Mouse (Mus musculus): Measurements from ENCODE around the gene Ccdc12. TPM values are rescaled to one million over a fixed set of nuclear protein-coding genes. Genes with fewer than 3 reads are reported as not detected.

Gene Ccdc12
- polyA plus RNA-seq, 1 experiment: 34.4 TPM

GRCm38 (mm10) chr9:110743456-110744323 is 87.4 kb downstream of the Ccdc12 start:
- H3K4me3 ChIP-seq (ENCODE audit: insufficient read depth, low read length): peak overlapping the region; percentile 73
- TF ChIP-seq CTCF (IDR thresholded peaks at IDR 0.05; ENCODE audit: borderline replicate concordance, insufficient read depth, low read length) (no peak), POLR2A (IDR thresholded peaks at IDR 0.05; ENCODE audit: low read depth, low read length) (no peak)

GRCm38 (mm10) chr9:110745752-110746151 is 89.4 kb downstream of the Ccdc12 start:
- H3K27ac ChIP-seq (ENCODE audit: insufficient read depth, low read length): no peak overlapping the region
- no peak overlapping the region for H3K4me3 ChIP-seq (ENCODE audit: insufficient read depth, low read length)
- no peaks in the 10 kb centered on the region for H3K4me1 ChIP-seq (ENCODE audit: control insufficient read depth, insufficient read depth, low read length)
- TF ChIP-seq POLR2A (IDR thresholded peaks at IDR 0.05; ENCODE audit: low read depth, low read length) (no peak), CTCF (IDR thresholded peaks at IDR 0.05; ENCODE audit: borderline replicate concordance, insufficient read depth, low read length) (no peak)

More at GRCm38 (mm10) chr9:110743456-110744323, 87.4 kb downstream of the Ccdc12 start:
- H3K4me1 ChIP-seq (ENCODE audit: control insufficient read depth, insufficient read depth, low read length): no peaks in the 10 kb centered on the region
- no peak overlapping the region for H3K27ac ChIP-seq (ENCODE audit: insufficient read depth, low read length)

GRCm38 (mm10) chr9:110746238-110746637 is 89.9 kb downstream of the Ccdc12 start:
- Histone ChIP-seq H3K4me3 (ENCODE audit: insufficient read depth, low read length) (no peak overlapping the region), H3K4me1 (ENCODE audit: control insufficient read depth, insufficient read depth, low read length) (no peaks in the 10 kb centered on the region), H3K27ac (ENCODE audit: insufficient read depth, low read length) (no peak overlapping the region)
- no peak for TF ChIP-seq POLR2A (IDR thresholded peaks at IDR 0.05; ENCODE audit: low read depth, low read length)
- no peak for TF ChIP-seq CTCF (IDR thresholded peaks at IDR 0.05; ENCODE audit: borderline replicate concordance, insufficient read depth, low read length)

GRCm38 (mm10) chr9:110746961-110747360 is 90.7 kb downstream of the Ccdc12 start, which contains the start of gene Pth1r:
Pth1r (minus strand) TSS chr9:110747145.
- Histone ChIP-seq H3K4me3 (ENCODE audit: insufficient read depth, low read length) (no peak within 1 kb of the TSS), H3K27ac (ENCODE audit: insufficient read depth, low read length) (no peak within 1 kb of the TSS)
- TF ChIP-seq CTCF (IDR thresholded peaks at IDR 0.05; ENCODE audit: borderline replicate concordance, insufficient read depth, low read length): no peak
- no peak for TF ChIP-seq POLR2A (IDR thresholded peaks at IDR 0.05; ENCODE audit: low read depth, low read length)

GRCm38 (mm10) chr9:110748451-110748850 is 92.1 kb downstream of the Ccdc12 start:
- TF ChIP-seq CTCF (IDR thresholded peaks at IDR 0.05; ENCODE audit: borderline replicate concordance, insufficient read depth, low read length): no peak
- TF ChIP-seq POLR2A (IDR thresholded peaks at IDR 0.05; ENCODE audit: low read depth, low read length): no peak
- H3K4me1 ChIP-seq (ENCODE audit: control insufficient read depth, insufficient read depth, low read length): no peaks in the 10 kb centered on the region
- H3K27ac ChIP-seq (ENCODE audit: insufficient read depth, low read length): no peak overlapping the region
- H3K4me3 ChIP-seq (ENCODE audit: insufficient read depth, low read length): no peak overlapping the region

More at GRCm38 (mm10) chr9:110746961-110747360, 90.7 kb downstream of the Ccdc12 start, which contains the start of gene Pth1r:
- no peaks in the 10 kb centered on the region for H3K4me1 ChIP-seq (ENCODE audit: control insufficient read depth, insufficient read depth, low read length)

GRCm38 (mm10) chr9:110750404-110751187 is 94.3 kb downstream of the Ccdc12 start:
- Histone ChIP-seq H3K4me1 (ENCODE audit: control insufficient read depth, insufficient read depth, low read length) (no peaks in the 10 kb centered on the region), H3K4me3 (ENCODE audit: insufficient read depth, low read length) (no peak overlapping the region), H3K27ac (ENCODE audit: insufficient read depth, low read length) (no peak overlapping the region)
- TF ChIP-seq POLR2A (IDR thresholded peaks at IDR 0.05; ENCODE audit: low read depth, low read length): no peak
- no peak for TF ChIP-seq CTCF (IDR thresholded peaks at IDR 0.05; ENCODE audit: borderline replicate concordance, insufficient read depth, low read length)

- TF ChIP-seq CTCF (IDR thresholded peaks at IDR 0.05; ENCODE audit: borderline replicate concordance, insufficient read depth, low read length) (no peak), POLR2A (IDR thresholded peaks at IDR 0.05; ENCODE audit: low read depth, low read length) (no peak)
- no peak overlapping the region for H3K4me3 ChIP-seq (ENCODE audit: insufficient read depth, low read length)
- no peak overlapping the region for H3K27ac ChIP-seq (ENCODE audit: insufficient read depth, low read length)
- H3K4me1 ChIP-seq (ENCODE audit: control insufficient read depth, insufficient read depth, low read length): no peaks in the 10 kb centered on the region
Measured at GRCm38 (mm10) chr9:110751412-110751811, 95.1 kb downstream of the Ccdc12 start.

GRCm38 (mm10) chr9:110752917-110753435 is 96.7 kb downstream of the Ccdc12 start:
- Histone ChIP-seq H3K4me3 (ENCODE audit: insufficient read depth, low read length) (no peak overlapping the region), H3K4me1 (ENCODE audit: control insufficient read depth, insufficient read depth, low read length) (no peaks in the 10 kb centered on the region), H3K27ac (ENCODE audit: insufficient read depth, low read length) (no peak overlapping the region)
- TF ChIP-seq POLR2A (IDR thresholded peaks at IDR 0.05; ENCODE audit: low read depth, low read length): no peak
- no peak for TF ChIP-seq CTCF (IDR thresholded peaks at IDR 0.05; ENCODE audit: borderline replicate concordance, insufficient read depth, low read length)

- H3K4me1 ChIP-seq (ENCODE audit: control insufficient read depth, insufficient read depth, low read length): no peaks in the 10 kb centered on the region
- no peak overlapping the region for H3K4me3 ChIP-seq (ENCODE audit: insufficient read depth, low read length)
- TF ChIP-seq POLR2A (IDR thresholded peaks at IDR 0.05; ENCODE audit: low read depth, low read length) (no peak), CTCF (IDR thresholded peaks at IDR 0.05; ENCODE audit: borderline replicate concordance, insufficient read depth, low read length) (no peak)
- H3K27ac ChIP-seq (ENCODE audit: insufficient read depth, low read length): no peak overlapping the region
Measured at GRCm38 (mm10) chr9:110753773-110754172, 97.5 kb downstream of the Ccdc12 start.
